Mouse (Mus musculus): ENCODE measurements around the gene Lrrc29. TPM values are rescaled to one million over a fixed set of nuclear protein-coding genes. Genes with fewer than 3 reads are reported as not detected.
A peak's percentile ranks its signal among the peaks of the same experiment; 100 is the strongest.

Lrrc29 gene
- polyA plus RNA-seq, 1 experiment from 2014 or later = 0.78 TPM

DNA sequence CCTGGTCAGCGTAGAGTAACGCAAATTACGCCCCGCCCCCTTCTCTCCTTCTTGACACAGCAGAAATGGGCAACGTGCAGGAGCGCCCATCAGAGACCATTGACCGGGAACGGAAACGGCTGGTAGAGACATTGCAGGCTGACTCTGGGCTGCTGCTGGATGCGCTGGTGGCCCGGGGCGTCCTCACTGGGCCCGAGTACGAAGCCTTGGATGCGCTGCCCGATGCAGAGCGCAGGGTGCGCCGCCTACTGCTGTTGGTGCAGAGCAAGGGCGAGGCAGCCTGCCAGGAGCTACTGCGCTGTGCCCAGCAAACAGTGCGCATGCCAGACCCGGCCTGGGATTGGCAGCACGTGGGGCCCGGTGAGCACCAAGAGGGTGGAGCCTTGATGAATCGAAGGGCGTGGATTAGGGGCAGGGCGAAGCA is 47.2 kb downstream of the Lrrc29 start:
- ATAC-seq (ENCODE audit: low FRiP score) = peak; percentile 53
- no peaks in the 10 kb centered on the region for H3K9me3 ChIP-seq
- H3K27me3 ChIP-seq = peaks cover 84% of the 10 kb centered on the region
- WGBS = 2% methylated on average over 28 of the region's 28 CpGs
- peak overlapping the region; percentile 34 for H3K9ac ChIP-seq
- H3K4me1 ChIP-seq = peaks cover 29% of the 10 kb centered on the region
- no peak overlapping the region for H3K27ac ChIP-seq
- H3K4me2 ChIP-seq = peak overlapping the region; percentile 50
- peak overlapping the region; percentile 24 for H3K4me3 ChIP-seq (replicated peaks)
- peaks cover 30% of the 10 kb centered on the region for H3K36me3 ChIP-seq (replicated peaks)

DNA sequence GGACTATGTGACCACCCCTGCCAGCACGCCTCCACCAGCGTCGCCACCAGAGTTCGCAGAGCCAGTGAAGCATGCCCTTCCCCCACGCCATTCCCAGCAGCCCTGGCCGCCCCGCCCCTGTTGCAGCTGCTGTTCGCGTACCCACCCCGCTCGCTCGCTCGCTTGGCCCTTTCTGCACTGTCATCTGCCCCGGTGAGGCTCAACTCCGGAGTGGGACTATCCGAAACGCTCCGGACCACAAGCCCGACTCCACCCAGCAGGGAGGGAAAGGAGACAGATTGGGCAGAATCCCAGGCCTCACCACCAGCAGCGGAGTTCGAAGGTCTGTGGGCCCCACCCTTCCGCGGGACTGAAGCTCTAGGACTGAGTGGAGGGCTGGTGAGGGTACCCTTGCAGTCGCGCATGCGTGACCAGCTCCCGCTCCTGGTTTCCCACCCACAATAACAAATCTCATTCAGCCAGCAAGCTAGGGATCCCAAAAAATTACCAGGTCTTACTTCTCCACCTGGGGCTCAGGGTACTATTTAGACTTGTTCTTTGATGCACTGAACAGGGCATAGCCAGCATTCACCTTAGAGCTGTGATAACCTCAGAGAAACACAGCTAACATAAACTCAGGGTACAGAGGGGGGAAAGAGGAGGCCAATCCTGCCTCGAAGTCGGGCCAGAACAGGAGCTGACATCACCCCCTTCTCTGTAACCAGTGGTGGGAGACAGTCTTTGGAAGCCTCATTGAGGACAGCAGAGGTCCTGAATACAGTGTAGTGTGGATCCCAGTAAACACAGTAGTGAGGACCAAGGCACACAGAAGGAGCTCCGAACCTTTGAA is 49.6 kb downstream of the Lrrc29 start:
- Histone ChIP-seq H3K9ac (peak overlapping the region; percentile 62), H3K27ac (no peak overlapping the region), H3K36me3 (replicated peaks) (peaks cover 10% of the 10 kb centered on the region; the same call in 1 of the 2 replicates), H3K4me1 (peaks cover 29% of the 10 kb centered on the region), H3K9me3 (no peaks in the 10 kb centered on the region), H3K4me2 (peak overlapping the region; percentile 68), H3K4me3 (replicated peaks) (peak overlapping the region; percentile 42), H3K27me3 (peaks cover 97% of the 10 kb centered on the region)
- ATAC-seq (ENCODE audit: low FRiP score) = peak; percentile 71
- 2% methylated on average over 30 of the region's 30 CpGs for WGBS

DNA sequence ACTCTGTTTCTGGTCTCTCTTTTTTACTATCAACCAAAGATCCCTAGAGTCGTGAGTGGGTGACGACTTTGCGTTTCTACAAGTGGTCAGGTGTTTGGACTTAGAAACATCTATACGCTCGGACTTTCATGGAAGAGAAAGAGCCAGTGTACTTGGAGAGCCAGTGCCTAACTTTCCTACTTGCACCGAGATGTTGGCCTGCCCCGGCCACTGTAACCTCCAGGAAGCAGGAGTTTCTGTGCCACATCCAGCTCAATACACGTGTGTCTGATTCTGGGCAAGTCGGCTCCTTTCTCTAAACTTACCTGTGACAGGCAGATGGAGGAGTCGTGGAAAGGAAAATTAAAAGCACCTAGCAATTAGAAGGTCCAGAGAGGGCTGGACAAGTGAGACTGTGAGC is 50.2 kb downstream of the Lrrc29 start, which contains the start of gene Nol3:
TSS of gene Nol3 (plus strand) at position 301 of the 400 bp plus-strand sequence.
- no peak within 1 kb of the TSS for H3K27ac ChIP-seq
- peak within 1 kb of the TSS; percentile 62 for H3K9ac ChIP-seq
- peaks cover 30% of the 10 kb centered on the region for H3K4me1 ChIP-seq
- ATAC-seq (ENCODE audit: low FRiP score) = peak; percentile 3; the same call in 1 of the 2 replicates
- H3K4me3 ChIP-seq (replicated peaks) = peak within 1 kb of the TSS; percentile 42
- H3K27me3 ChIP-seq = peaks cover 99% of the 10 kb centered on the region
- 5% methylated on average over 10 of the region's 10 CpGs for WGBS
- H3K36me3 ChIP-seq (replicated peaks) = peaks cover 7% of the 10 kb centered on the region; the same call in 1 of the 2 replicates
- H3K9me3 ChIP-seq = no peaks in the 10 kb centered on the region
- peak within 1 kb of the TSS; percentile 68 for H3K4me2 ChIP-seq

DNA sequence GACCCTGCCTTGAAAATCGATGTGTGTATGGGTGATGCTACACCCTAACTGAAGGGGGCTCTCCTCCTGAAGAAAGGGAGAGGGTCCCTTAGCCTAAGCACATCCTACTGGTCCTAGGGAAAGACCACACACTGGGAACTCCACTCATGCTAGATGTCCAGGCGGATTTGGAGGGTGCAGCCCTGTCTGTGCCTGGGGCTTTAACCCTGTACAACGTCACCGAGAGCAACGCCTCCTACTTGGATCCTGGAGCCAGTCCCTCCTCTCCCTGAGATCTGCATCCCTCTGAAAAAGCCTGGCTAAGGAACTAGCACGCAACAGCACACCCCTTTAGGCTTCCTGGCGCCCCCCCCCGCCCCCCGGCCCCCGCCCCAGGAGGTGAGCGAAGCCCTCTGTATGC is 50.7 kb downstream of the Lrrc29 start:
- WGBS = 7% methylated on average over 11 of the region's 11 CpGs

DNA sequence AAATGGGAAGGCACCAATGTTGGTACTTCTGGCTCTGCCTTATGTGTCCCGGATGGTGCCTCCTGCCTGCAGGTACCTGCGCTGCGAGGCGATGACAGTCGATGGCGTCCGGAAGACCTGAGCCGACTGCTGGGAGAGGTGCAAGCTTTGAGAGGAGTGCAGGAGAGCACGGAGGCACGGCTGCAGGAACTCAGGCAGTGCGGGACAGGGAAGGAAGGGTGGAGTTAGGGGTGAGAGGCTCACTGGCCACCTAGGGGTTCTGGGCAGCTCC is 55.2 kb downstream of the Lrrc29 start:
- H3K4me2 ChIP-seq = no peak overlapping the region
- H3K4me1 ChIP-seq = peaks cover 38% of the 10 kb centered on the region
- no peak overlapping the region for H3K27ac ChIP-seq
- H3K9ac ChIP-seq = no peak overlapping the region
- peaks cover 99% of the 10 kb centered on the region for H3K27me3 ChIP-seq
- 0 out of 2 replicates have a peak, but pooled peaks cover 5% of the 10 kb centered on the region for H3K9me3 ChIP-seq
- 2% methylated on average over 11 of the region's 11 CpGs for WGBS
- ATAC-seq (ENCODE audit: low FRiP score) = no peak
- H3K36me3 ChIP-seq (replicated peaks) = no peaks in the 10 kb centered on the region
- no peak overlapping the region; the same call in 1 of the 2 replicates for H3K4me3 ChIP-seq (replicated peaks)

More for the DNA sequence above, 50.7 kb downstream of the Lrrc29 start:
- H3K36me3 ChIP-seq (replicated peaks) = peaks cover 4% of the 10 kb centered on the region; the same call in 1 of the 2 replicates
- no peak overlapping the region for H3K9ac ChIP-seq
- H3K4me3 ChIP-seq (replicated peaks) = 0 out of 2 replicates have a peak overlapping the region, but pooled peaks have one; percentile 42
- no peaks in the 10 kb centered on the region for H3K9me3 ChIP-seq
- ATAC-seq (ENCODE audit: low FRiP score) = no peak; the same call in 1 of the 2 replicates
- H3K27me3 ChIP-seq = peaks cover 99% of the 10 kb centered on the region
- no peak overlapping the region for H3K27ac ChIP-seq
- H3K4me1 ChIP-seq = peaks cover 34% of the 10 kb centered on the region
- peak overlapping the region; percentile 68 for H3K4me2 ChIP-seq

DNA sequence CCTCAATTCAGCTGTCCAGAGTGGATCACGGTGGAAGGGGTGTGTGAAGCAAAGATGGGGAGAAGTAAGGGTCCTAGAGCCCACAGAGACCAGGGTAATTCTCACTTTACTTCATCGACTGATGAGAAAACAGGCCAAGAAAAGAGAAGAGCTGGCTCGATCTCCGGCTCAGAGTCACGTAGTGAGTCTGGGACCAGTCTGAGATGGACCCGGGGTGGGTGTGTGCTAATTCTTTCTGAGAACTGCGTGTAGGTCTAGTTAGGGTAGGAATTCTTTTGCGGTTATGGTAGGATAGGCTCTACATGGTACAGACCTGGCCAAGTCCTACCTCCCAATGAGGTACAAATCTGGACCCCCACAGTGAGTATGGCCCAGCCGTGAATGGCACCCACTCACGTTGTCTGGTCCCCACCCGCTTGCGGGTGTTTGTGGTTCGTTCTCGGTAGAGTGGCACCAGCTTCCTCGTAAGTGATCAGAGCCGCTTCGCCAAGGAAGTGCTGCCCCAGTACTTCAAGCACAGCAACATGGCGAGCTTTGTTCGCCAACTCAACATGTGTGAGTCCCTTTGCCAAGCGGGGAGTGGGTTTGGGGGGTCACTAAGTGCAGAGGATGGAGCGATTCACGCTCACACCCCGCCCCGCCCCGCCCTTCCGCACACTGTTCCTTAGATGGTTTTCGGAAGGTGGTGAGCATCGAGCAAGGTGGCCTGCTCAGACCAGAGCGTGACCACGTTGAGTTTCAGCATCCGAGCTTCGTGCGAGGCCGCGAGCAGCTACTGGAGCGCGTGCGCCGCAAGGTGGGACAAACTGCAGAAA is 55.8 kb downstream of the Lrrc29 start:
- Histone ChIP-seq H3K27ac (no peak overlapping the region), H3K4me2 (peak overlapping the region; percentile 76), H3K36me3 (replicated peaks) (no peaks in the 10 kb centered on the region), H3K4me3 (replicated peaks) (peak overlapping the region; percentile 47), H3K9ac (peak overlapping the region; percentile 4; the same call in 1 of the 2 replicates), H3K27me3 (peaks cover 99% of the 10 kb centered on the region), H3K4me1 (peaks cover 32% of the 10 kb centered on the region), H3K9me3 (0 out of 2 replicates have a peak, but pooled peaks cover 5% of the 10 kb centered on the region)
- ATAC-seq (ENCODE audit: low FRiP score) = no peak
- 1% methylated on average over 39 of the region's 39 CpGs for WGBS

DNA sequence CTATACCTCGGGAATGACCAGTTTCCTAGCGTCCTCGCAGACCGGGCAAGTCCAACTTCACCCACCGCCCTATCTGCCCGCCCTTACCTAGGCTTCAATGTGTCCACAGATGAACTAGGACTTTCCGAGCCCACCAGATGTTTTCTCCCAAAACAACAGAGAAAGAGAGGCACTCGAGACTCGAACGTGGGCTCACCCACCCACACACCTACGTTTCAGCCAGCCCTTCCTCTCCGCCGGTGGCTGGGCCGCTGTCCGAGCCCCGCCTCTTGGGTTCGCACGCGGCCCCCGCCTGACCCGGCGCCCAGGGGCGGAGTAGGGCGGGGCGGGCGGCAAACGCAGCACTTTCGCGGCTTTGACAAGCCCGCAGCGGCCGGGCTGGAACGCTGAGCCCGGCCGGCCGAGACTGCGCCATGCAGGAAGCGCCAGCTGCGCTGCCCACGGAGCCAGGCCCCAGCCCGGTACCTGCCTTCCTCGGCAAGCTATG is 56.6 kb downstream of the Lrrc29 start, which contains the start of gene Hsf4:
TSS of gene Hsf4 (plus strand) at position 341 of the 487 bp plus-strand sequence.
- ATAC-seq (ENCODE audit: low FRiP score) = no peak
- H3K27me3 ChIP-seq = peaks cover 99% of the 10 kb centered on the region
- H3K4me1 ChIP-seq = peaks cover 34% of the 10 kb centered on the region
- under 1% methylated on average over 42 of the region's 42 CpGs for WGBS
- no peak within 1 kb of the TSS for H3K27ac ChIP-seq
- 0 out of 2 replicates have a peak, but pooled peaks cover 5% of the 10 kb centered on the region for H3K9me3 ChIP-seq
- peak within 1 kb of the TSS; percentile 44 for H3K9ac ChIP-seq
- H3K36me3 ChIP-seq (replicated peaks) = no peaks in the 10 kb centered on the region
- H3K4me2 ChIP-seq = peak within 1 kb of the TSS; percentile 76
- peak within 1 kb of the TSS; percentile 47 for H3K4me3 ChIP-seq (replicated peaks)

DNA sequence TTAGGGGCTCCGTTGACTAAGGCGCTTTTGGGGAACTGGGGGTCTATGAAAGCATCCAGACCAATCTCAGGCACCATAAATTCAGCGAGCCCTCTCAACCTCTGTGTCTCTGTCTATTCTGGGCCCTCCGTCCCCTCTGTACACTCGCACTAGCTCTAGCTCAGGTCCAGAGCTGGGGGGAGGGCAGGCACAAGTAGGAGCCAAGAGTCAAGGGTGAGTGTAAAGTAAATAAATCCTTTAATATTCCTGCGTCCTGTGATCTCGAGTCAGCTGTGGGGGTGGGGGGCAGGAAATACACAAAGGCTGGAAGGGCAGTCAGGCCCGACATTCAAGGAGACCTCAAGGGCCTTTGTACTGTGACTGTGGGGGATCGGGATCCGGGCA is 57.0 kb downstream of the Lrrc29 start:
- Histone ChIP-seq H3K4me1 (peaks cover 37% of the 10 kb centered on the region), H3K27ac (no peak overlapping the region)
- ATAC-seq (ENCODE audit: low FRiP score) = peak; percentile 6; the same call in 1 of the 2 replicates

DNA sequence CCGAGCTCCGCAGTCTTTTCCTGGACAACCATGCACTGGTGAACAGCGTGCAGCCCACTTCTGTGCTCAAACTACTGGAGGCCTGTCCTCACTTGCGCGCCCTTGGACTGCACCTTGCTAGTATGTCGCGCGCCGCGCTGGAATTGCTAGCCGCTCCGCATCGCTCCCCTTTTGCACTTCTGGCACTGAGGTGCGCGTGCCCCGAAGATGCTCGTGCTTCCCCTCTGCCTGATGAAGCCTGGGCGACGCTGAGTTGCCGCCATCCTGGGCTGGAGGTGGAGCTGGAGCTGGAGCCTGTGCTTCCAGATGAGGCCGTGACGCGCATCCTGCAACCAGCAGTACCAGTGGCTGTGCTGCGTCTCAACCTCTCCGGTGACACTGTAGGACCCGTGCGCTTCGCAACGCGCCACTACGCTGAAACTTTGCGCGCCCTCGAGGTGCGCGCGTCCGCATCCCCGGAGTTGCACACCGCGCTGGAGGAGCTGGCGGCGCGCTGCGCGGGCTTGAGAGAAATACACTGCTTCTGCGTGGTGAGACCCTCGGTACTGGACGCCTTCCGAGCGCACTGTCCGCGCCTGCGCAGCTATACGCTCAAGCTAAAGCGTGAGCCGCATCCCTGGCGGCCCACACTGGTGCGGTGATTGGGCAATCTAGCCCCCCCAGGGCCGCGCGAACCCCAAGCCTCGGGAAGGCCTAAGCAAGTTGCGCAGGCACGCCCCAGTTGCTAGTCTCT is 57.6 kb downstream of the Lrrc29 start:
- Histone ChIP-seq H3K27me3 (peaks cover 99% of the 10 kb centered on the region), H3K4me2 (peak overlapping the region; percentile 76), H3K27ac (no peak overlapping the region), H3K36me3 (replicated peaks) (no peaks in the 10 kb centered on the region), H3K4me1 (peaks cover 41% of the 10 kb centered on the region), H3K4me3 (replicated peaks) (peak overlapping the region; percentile 47), H3K9me3 (0 out of 2 replicates have a peak, but pooled peaks cover 5% of the 10 kb centered on the region), H3K9ac (peak overlapping the region; percentile 44)
- WGBS = under 1% methylated on average over 65 of the region's 65 CpGs
- peak; percentile 81 for ATAC-seq (ENCODE audit: low FRiP score)

More for the DNA sequence above, 57.0 kb downstream of the Lrrc29 start:
- 0 out of 2 replicates have a peak, but pooled peaks cover 5% of the 10 kb centered on the region for H3K9me3 ChIP-seq
- H3K27me3 ChIP-seq = peaks cover 99% of the 10 kb centered on the region
- peak overlapping the region; percentile 44; the same call in 1 of the 2 replicates for H3K9ac ChIP-seq
- H3K4me3 ChIP-seq (replicated peaks) = peak overlapping the region; percentile 47
- peak overlapping the region; percentile 76 for H3K4me2 ChIP-seq
- H3K36me3 ChIP-seq (replicated peaks) = no peaks in the 10 kb centered on the region
- WGBS = 3% methylated on average over 10 of the region's 10 CpGs

DNA sequence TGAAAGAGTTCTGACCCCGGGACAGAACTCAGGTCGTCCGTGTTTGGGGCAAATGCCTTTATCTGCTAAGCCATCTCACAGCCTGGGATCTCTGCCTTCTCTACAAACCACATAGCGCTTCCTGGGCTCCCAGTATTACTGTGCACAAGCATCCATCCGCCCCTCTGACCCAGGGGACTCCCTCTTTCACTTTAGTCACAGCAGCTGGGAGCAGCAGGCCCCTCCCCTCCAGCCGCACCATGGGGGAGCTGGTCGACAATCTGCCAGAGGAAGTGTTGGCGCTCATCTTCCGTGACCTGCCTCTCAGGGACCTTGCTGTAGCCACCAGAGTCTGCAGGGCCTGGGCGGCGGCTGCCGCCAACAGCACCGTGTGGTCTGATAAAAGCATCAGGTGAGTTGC is 59.3 kb downstream of the Lrrc29 start:
- Histone ChIP-seq H3K9ac (no peak overlapping the region), H3K36me3 (replicated peaks) (no peaks in the 10 kb centered on the region), H3K4me3 (replicated peaks) (no peak overlapping the region), H3K9me3 (0 out of 2 replicates have a peak, but pooled peaks cover 5% of the 10 kb centered on the region), H3K4me2 (no peak overlapping the region), H3K27ac (no peak overlapping the region), H3K27me3 (peaks cover 97% of the 10 kb centered on the region), H3K4me1 (peaks cover 41% of the 10 kb centered on the region)
- no peak for ATAC-seq (ENCODE audit: low FRiP score)
- 6% methylated on average over 13 of the region's 13 CpGs for whole genome bisulfite sequencing

DNA sequence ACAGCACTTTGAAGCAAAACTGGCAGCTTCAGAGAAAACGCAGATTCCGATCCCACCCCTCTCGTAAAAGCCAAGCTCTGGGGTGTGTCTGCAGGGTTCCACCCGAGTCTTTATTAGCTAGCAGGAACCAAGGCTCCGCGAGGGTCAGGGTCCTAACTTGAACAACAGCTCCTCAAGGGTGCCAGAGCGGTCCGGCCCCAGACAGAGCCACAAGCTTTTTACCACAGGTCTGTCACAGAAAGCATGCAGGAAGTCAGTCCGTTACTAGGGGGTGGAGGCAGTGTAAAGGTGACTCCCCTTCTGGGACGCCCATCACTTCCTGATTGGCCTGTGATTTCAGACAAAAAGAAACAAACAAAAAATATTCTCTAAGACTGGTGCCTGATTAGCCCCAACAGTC is 61.0 kb downstream of the Lrrc29 start:
- Histone ChIP-seq H3K27ac (no peak overlapping the region), H3K4me1 (peaks cover 33% of the 10 kb centered on the region), H3K36me3 (replicated peaks) (no peaks in the 10 kb centered on the region), H3K4me2 (peak overlapping the region; percentile 90), H3K27me3 (peaks cover 96% of the 10 kb centered on the region), H3K4me3 (replicated peaks) (peak overlapping the region; percentile 65; the same call in 1 of the 2 replicates), H3K9ac (no peak overlapping the region), H3K9me3 (0 out of 2 replicates have a peak, but pooled peaks cover 5% of the 10 kb centered on the region)
- ATAC-seq (ENCODE audit: low FRiP score) = no peak
- WGBS = 16% methylated on average over 10 of the region's 10 CpGs
